Comparison of ENCODE assay signal across 1 mouse cellular context in genomic region chr12:24638787-24639186, GRCm38 (mm10). TPM values are rescaled to one million over a fixed set of nuclear protein-coding genes. Genes with fewer than 3 reads are reported as not detected.
"Had no signal": no experiment of that assay in that cellular context is flagged by ENCODE, and none has a peak within 500 bp of the region (broad histone marks: within the 10 kb centered on the region; RNA-seq: fewer than 3 reads in every experiment).

No protein-coding gene starts in this region.

RNA-seq across cellular contexts. Expression of gene Cys1, which starts 42.8 kb away (rescaled TPM):
- polyA plus RNA-seq: erythroblast, embryonic 14.5 days had no signal
